Mouse (Mus musculus) neural tube, embryonic 15.5 days (tissue): ENCODE measurements around the gene Borcs6. TPM values are rescaled to one million over a fixed set of nuclear protein-coding genes. Genes with fewer than 3 reads are reported as not detected.

Source experiments
- ATAC-seq: fragments of 200-750 bp; cut with Nextera tagmentation; 2 replicates; pipeline ENCODE4 v1.8.0; 2017; ENCODE audit warnings: mild to moderate bottlenecking, moderate TSS enrichment, moderate library complexity; ENCODE audit not compliant: low FRiP score
- H3K27ac ChIP-seq: fragments of 300-500 bp; sonication (generic); replicated peaks from 2 replicates; pipeline ENCODE4 v1.5.1; 2015; ENCODE audit warnings: mild to moderate bottlenecking, inconsistent platforms
- H3K27me3 ChIP-seq: fragments of 300-500 bp; sonication (generic); replicated peaks from 2 replicates; pipeline ENCODE4 v1.6.1; 2015; ENCODE audit warnings: inconsistent platforms
- H3K36me3 ChIP-seq: fragments of 300-500 bp; sonication (generic); 2 replicates; pipeline ENCODE4 v1.6.1; 2015; ENCODE audit warnings: inconsistent platforms
- H3K4me1 ChIP-seq: fragments of 300-500 bp; sonication (generic); 2 replicates; pipeline ENCODE4 v1.6.1; 2015; ENCODE audit warnings: inconsistent platforms
- H3K4me2 ChIP-seq: fragments of 300-500 bp; sonication (generic); 2 replicates; pipeline ENCODE4 v1.6.1; 2015; ENCODE audit warnings: inconsistent platforms, mild to moderate bottlenecking, moderate library complexity
- H3K4me3 ChIP-seq: fragments of 300-500 bp; sonication (generic); replicated peaks from 2 replicates; pipeline ENCODE4 v1.5.1; 2015; ENCODE audit warnings: mild to moderate bottlenecking, inconsistent platforms
- H3K9ac ChIP-seq: fragments of 300-500 bp; sonication (generic); replicated peaks from 2 replicates; pipeline ENCODE4 v1.6.1; 2015; ENCODE audit warnings: mild to moderate bottlenecking, inconsistent platforms
- H3K9me3 ChIP-seq: fragments of 300-500 bp; sonication (generic); replicated peaks from 2 replicates; pipeline ENCODE4 v1.6.1; 2016; ENCODE audit warnings: inconsistent platforms
- WGBS: fragments of 180-500 bp; shearing (Covaris S2); methylation state at CpG from one replicate; pipeline ENCODE4 v1.1.7; 2015; ENCODE audit warnings: mixed read lengths; 5-methylcytosine and 5-hydroxymethylcytosine counted together
- polyA plus RNA-seq: library from polyadenylated mRNA; unstranded; fragments of >200 nt; fragmentation: Nextera tagmentation; extraction: Ambion mirVana; gene quantifications from 2 replicates; pipeline ENCODE4 v1.2.1, GENCODE M21; 2015

Borcs6 gene
- polyA plus RNA-seq, 1 experiment from 2014 or later = 24.0 TPM

DNA sequence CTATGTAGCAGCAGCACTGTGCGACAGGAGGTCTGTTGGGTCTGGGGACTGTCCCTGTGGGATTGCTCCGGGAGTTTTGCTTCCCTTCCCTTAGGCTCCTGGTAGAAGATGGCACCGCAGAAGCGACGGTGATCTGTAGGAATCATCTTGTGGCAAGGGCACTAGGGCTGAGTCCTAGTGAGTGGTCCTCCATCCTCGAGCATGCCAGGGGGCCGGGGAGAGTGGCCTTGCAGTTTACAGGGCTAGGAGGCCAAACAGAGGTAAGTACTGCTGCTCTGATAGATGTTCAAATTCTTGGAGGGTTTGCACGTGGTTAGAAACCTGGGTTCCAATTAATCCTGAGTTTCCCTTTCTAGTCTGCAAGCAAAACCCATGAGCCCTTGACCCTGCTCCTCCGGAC, 24.1 kb upstream of the Borcs6 start:
- Histone ChIP-seq H3K4me2 (peak overlapping the region; percentile 70), H3K27ac (peak overlapping the region; percentile 88), H3K36me3 (peaks cover 44% of the 10 kb centered on the region), H3K4me3 (no peak overlapping the region), H3K9ac (no peak overlapping the region; the same call in 1 of the 2 replicates), H3K9me3 (no peaks in the 10 kb centered on the region), H3K4me1 (peaks cover 32% of the 10 kb centered on the region), H3K27me3 (no peaks in the 10 kb centered on the region)
- WGBS = 81% methylated on average over 9 of the region's 9 CpGs
- ATAC-seq = no peak

DNA sequence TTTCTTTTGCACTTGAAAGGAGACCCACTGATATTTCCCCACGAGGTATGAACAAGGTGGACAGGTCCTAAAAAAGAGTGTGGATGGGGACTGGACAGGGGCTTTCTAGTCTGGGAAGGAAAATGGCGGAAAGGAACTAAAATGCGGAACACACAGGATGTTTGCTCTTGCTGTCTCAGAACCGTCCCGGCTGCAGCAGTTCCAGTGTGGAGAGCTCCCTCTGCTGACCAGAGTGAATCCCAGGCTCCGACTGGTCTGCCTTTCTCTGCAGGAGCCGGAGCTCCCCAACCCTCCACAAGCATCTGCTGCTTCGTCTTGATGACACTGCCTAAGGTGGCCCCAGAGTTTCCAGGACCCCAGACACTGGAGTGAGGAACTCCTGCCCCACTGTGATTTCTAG, 23.7 kb upstream of the Borcs6 start:
- Histone ChIP-seq H3K9ac (no peak overlapping the region; the same call in 1 of the 2 replicates), H3K27ac (peak overlapping the region; percentile 88), H3K27me3 (no peaks in the 10 kb centered on the region), H3K4me2 (peak overlapping the region; percentile 70), H3K4me1 (peaks cover 32% of the 10 kb centered on the region), H3K9me3 (no peaks in the 10 kb centered on the region), H3K36me3 (peaks cover 40% of the 10 kb centered on the region), H3K4me3 (no peak overlapping the region; the same call in 1 of the 2 replicates)
- no peak for ATAC-seq
- WGBS = 2% methylated on average over 8 of the region's 8 CpGs

DNA sequence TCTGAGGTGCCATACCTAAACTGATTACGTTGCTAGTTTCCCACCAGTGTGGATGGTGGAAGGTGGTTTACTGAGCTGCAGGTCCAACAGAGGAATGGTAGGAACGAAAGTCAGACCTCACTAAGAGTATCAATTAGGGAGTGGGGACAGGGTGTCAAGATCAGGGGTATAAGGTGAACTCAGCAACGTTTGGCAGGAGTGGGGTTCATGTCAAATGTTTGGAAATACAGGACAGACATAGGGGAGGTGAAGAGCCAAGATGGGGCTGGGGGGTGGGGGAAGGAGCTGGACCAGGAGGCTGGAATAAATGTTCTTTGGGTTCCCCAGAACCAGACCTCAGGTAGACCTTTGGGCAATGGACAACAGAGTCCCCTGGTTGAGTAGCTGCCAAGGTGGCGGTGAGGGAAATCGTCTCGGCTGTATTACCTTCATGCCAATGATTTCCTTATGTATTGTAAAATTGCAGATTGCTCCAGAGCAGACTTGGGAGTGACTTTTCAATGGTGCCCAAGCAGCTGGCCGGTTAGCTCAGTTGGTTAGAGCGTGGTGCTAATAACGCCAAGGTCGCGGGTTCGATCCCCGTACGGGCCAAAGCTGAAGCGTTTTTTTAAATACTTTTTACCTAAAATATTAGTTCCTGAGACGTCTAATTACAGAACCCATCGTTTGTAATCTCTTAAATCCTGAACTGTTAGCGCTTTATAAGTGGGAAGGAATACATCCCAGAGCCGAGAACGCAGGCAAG, 22.9 kb upstream of the Borcs6 start:
- 0 out of 2 replicates have a peak, but pooled peaks have one; percentile 30 for ATAC-seq
- H3K4me1 ChIP-seq = peaks cover 32% of the 10 kb centered on the region
- WGBS = 10% methylated on average over 20 of the region's 20 CpGs

DNA sequence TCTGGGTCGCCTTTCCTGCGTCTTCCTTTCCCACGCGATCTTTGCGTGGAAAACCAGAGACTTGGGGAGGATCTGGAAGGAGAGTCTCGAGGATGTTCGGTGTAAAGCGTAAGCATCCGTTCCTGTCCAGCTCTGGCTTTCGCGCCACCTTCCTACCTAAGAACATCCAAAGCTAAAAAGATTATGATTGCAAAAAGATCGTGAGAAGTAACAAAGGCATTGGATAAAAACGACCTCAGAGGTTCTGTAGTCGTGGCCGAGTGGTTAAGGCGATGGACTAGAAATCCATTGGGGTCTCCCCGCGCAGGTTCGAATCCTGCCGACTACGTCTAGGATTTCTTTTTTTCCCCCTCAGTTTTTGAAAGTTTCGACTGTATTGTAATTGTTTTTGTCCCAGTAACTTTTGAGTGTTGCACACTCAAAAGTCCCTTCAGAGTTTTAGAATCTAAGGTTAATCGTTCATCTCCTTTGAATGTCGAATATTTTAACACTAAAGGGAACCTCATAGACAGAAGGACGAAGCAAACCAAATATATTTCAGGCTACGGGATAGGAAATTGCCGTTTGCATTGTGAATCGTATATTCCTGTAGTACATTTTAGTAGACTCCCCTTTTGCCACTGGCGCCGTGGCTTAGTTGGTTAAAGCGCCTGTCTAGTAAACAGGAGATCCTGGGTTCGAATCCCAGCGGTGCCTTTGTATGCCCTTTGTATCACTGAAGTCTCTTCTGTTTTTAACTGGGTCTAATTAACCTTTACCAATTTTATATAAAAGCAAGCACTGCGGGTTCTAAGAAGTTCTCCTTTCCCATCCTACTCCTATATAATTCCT, 22.1 kb upstream of the Borcs6 start:
- under 1% methylated on average over 34 of the region's 34 CpGs for WGBS
- H3K9me3 ChIP-seq = no peaks in the 10 kb centered on the region
- ATAC-seq = peak; percentile 53
- peaks cover 32% of the 10 kb centered on the region for H3K4me1 ChIP-seq
- H3K4me2 ChIP-seq = peak overlapping the region; percentile 70
- peak overlapping the region; percentile 88 for H3K27ac ChIP-seq
- H3K27me3 ChIP-seq = no peaks in the 10 kb centered on the region
- H3K36me3 ChIP-seq = peaks cover 27% of the 10 kb centered on the region
- H3K9ac ChIP-seq = peak overlapping the region; percentile 75
- H3K4me3 ChIP-seq = peak overlapping the region; percentile 67

More for the DNA sequence above, 22.9 kb upstream of the Borcs6 start:
- Histone ChIP-seq H3K9ac (peak overlapping the region; percentile 75), H3K27me3 (no peaks in the 10 kb centered on the region), H3K4me3 (peak overlapping the region; percentile 67), H3K27ac (peak overlapping the region; percentile 88), H3K4me2 (peak overlapping the region; percentile 70), H3K36me3 (peaks cover 32% of the 10 kb centered on the region), H3K9me3 (no peaks in the 10 kb centered on the region)

DNA sequence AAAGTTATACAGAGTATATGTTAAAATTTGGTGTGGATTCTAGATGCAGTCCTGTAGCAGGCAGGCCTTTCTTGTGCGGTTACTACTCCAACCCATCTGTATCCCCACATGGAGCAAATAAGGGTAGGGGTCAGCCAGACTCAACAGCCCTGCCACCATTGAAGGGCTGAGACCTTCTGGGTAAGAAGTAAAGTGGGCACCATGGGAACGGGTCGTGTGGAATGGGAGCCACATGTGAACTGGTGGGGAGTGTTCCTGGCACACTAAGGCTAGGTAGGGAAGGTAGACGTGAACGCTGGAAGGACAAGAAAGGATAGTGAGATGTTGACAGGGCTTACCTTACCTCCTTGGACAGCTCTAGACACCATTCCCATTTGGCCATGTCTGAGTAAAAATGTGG, 21.3 kb upstream of the Borcs6 start:
- H3K9me3 ChIP-seq = no peaks in the 10 kb centered on the region
- H3K4me1 ChIP-seq = peaks cover 32% of the 10 kb centered on the region
- H3K4me3 ChIP-seq = no peak overlapping the region
- peak overlapping the region; percentile 82 for H3K27ac ChIP-seq
- peaks cover 20% of the 10 kb centered on the region for H3K36me3 ChIP-seq
- 77% methylated on average over 5 of the region's 5 CpGs for WGBS
- no peak for ATAC-seq
- peak overlapping the region; percentile 70; the same call in 1 of the 2 replicates for H3K4me2 ChIP-seq
- H3K9ac ChIP-seq = no peak overlapping the region
- no peaks in the 10 kb centered on the region for H3K27me3 ChIP-seq

DNA sequence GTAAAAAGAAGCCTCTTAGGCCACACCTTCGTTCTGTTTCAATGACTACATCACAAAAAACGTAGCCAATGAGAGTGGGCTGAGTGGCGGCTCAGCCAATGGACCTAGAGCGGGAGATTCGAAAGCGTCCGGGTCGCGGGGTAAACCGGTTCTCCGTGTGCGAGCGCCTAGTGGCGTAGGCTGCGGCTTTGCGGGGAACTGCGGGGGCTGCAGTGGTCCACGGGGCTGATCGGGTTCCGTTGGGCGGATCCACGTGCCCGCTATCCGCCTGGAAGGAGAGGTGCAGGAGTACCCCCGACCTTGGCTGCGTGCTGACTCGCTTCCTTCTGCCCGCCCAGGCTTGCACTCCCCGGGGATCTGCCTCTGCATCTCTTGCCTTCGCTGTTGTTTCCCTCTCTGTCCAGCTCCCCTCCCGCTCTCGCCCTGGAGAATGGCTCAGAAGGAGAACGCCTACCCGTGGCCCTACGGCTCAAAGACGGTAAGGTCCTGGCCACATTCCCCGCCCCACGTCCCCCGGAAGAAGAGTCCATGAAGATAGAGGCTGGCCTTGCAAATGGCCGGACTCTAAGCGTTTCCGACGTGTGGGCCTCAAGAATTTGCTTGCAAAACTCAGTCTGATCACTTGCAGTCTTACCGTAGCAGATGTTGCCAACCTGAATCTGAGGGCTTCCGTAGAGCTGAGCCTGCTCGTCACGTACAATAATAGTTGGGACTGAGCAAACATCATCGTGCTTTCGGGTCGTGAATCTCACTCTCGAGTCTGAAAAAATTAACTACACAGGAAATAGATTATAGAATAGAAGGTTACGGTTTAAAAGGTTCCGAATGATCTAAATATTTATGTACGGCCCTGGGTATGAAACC, 13.8 kb upstream of the Borcs6 start, which contains the start of gene Aurkb:
Gene Aurkb (plus strand): TSS at position 117 of the 864 bp plus-strand sequence.
- Histone ChIP-seq H3K9me3 (no peaks in the 10 kb centered on the region), H3K4me2 (peak within 1 kb of the TSS; percentile 100), H3K36me3 (no peaks in the 10 kb centered on the region), H3K9ac (peak within 1 kb of the TSS; percentile 45), H3K27ac (no peak within 1 kb of the TSS; the same call in 1 of the 2 replicates), H3K27me3 (no peaks in the 10 kb centered on the region), H3K4me1 (peaks cover 12% of the 10 kb centered on the region), H3K4me3 (peak within 1 kb of the TSS; percentile 63)
- peak; percentile 19; the same call in 1 of the 2 replicates for ATAC-seq
- under 1% methylated on average over 53 of the region's 54 CpGs for WGBS

DNA sequence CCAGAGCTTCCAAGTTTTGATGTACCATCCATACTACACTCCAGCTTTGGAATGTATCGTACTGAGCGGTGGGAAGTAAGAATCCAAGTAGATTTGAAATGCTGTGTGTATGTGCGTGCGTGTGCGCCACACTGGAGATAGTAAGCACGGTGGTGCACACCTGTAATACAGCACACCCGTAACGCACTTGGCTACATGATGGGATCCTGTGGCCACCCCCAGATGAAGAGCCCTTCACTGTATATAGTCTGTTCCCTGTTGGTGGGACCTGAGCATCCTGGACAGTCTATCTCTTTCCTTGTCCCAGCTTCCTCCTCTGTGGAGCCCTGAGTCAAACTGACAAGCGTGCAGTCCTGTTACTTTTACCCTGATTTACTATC, 13.1 kb upstream of the Borcs6 start:
- WGBS = 14% methylated on average over 9 of the region's 9 CpGs
- no peak overlapping the region for H3K27ac ChIP-seq
- peak overlapping the region; percentile 45; the same call in 1 of the 2 replicates for H3K9ac ChIP-seq
- no peaks in the 10 kb centered on the region for H3K36me3 ChIP-seq
- H3K4me1 ChIP-seq = peaks cover 12% of the 10 kb centered on the region
- H3K9me3 ChIP-seq = no peaks in the 10 kb centered on the region
- peak overlapping the region; percentile 100 for H3K4me2 ChIP-seq
- no peaks in the 10 kb centered on the region for H3K27me3 ChIP-seq
- ATAC-seq = no peak
- peak overlapping the region; percentile 63 for H3K4me3 ChIP-seq

DNA sequence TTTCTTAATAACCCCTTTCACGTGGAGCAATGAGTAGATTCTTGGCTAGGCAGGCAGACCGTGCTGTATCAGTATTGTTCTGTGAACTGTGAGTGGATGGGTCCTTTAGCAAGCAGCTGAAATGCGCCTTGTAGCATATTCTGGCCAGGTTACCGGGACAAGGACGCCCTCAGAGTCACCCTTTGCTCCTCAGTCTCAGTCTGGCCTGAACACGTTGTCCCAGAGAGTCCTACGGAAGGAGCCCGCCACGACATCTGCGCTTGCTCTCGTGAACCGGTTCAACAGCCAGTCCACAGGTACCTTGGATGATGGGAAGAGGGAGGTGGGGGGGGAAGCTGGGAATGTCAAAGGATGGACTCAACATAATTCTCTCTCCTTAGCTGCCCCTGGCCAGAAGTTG, 11.9 kb upstream of the Borcs6 start:
- H3K27me3 ChIP-seq = no peaks in the 10 kb centered on the region
- WGBS = 89% methylated on average over 12 of the region's 12 CpGs
- H3K9ac ChIP-seq = no peak overlapping the region
- no peak overlapping the region for H3K4me3 ChIP-seq
- no peak for ATAC-seq
- H3K4me2 ChIP-seq = peak overlapping the region; percentile 100; the same call in 1 of the 2 replicates
- no peak overlapping the region for H3K27ac ChIP-seq
- no peaks in the 10 kb centered on the region for H3K9me3 ChIP-seq
- peaks cover 12% of the 10 kb centered on the region for H3K4me1 ChIP-seq
- H3K36me3 ChIP-seq = no peaks in the 10 kb centered on the region

DNA sequence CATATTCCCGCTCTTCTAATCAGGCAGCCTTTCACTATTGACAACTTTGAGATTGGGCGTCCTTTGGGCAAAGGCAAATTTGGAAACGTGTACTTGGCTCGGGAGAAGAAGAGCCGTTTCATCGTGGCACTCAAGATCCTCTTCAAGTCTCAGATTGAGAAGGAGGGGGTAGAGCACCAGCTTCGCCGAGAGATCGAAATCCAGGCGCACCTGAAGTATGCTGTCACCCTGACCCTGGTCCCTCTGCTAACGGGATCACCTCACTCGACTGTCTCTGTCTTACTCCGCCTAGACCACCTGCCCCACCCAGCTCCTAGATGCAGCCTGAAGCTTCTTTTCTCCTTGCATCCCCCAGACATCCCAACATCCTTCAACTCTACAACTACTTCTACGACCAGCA, 11.4 kb upstream of the Borcs6 start:
- no peaks in the 10 kb centered on the region for H3K36me3 ChIP-seq
- H3K4me3 ChIP-seq = no peak overlapping the region
- H3K27me3 ChIP-seq = no peaks in the 10 kb centered on the region
- no peak overlapping the region for H3K4me2 ChIP-seq
- H3K9ac ChIP-seq = no peak overlapping the region
- no peak overlapping the region for H3K27ac ChIP-seq
- no peaks in the 10 kb centered on the region for H3K9me3 ChIP-seq
- ATAC-seq = no peak
- 95% methylated on average over 14 of the region's 14 CpGs for WGBS
- peaks cover 12% of the 10 kb centered on the region for H3K4me1 ChIP-seq

DNA sequence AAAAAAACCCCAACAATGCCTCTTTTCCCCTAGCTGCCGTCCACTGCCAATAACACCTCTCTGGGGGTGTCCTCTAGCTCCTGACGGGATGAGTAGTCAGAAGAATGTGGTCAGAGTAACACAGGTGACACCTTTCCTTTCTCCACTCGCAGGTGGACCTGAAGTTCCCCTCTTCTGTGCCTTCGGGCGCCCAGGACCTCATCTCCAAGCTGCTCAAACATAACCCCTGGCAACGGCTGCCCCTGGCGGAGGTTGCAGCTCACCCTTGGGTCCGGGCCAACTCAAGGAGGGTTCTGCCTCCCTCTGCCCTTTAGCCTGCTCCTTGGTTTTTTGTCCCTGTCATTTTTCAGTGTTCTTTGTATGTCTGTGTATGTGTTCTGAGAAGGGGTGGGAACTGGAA, 8.8 kb upstream of the Borcs6 start:
- ATAC-seq = no peak
- 80% methylated on average over 8 of the region's 8 CpGs for WGBS
- Histone ChIP-seq H3K4me1 (peaks cover 9% of the 10 kb centered on the region), H3K27ac (no peak overlapping the region), H3K36me3 (no peaks in the 10 kb centered on the region), H3K27me3 (no peaks in the 10 kb centered on the region), H3K4me2 (no peak overlapping the region), H3K9me3 (no peaks in the 10 kb centered on the region), H3K4me3 (no peak overlapping the region), H3K9ac (no peak overlapping the region)

DNA sequence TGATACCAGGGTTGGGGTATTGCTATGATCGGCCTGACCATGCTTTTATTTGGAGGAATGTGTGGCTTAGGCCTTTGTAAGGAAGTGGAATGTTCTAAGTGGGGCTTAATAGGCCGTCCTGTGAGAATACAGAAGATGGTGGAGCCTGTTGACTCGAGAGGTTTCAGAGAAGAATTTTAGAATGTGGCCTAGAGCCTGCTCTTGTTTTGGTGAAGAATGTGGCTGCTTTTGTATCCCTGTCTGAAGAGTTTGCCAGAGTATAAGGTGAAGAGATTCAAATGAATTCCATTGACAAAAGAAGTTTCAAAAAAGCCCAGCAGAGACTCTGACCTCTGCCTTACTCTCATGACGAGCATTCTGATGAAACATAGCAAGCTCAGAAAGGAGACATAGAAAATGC, 7.7 kb upstream of the Borcs6 start:
- 77% methylated on average over 4 of the region's 4 CpGs for WGBS

More for the DNA sequence above, 7.7 kb upstream of the Borcs6 start:
- no peak for ATAC-seq
- Histone ChIP-seq H3K4me1 (0 out of 2 replicates have a peak, but pooled peaks cover under 1% of the 10 kb centered on the region), H3K36me3 (no peaks in the 10 kb centered on the region), H3K9me3 (no peaks in the 10 kb centered on the region), H3K27me3 (no peaks in the 10 kb centered on the region), H3K27ac (no peak overlapping the region), H3K9ac (no peak overlapping the region), H3K4me3 (no peak overlapping the region), H3K4me2 (no peak overlapping the region)
